ENCODE assay signal across 8 mouse cellular contexts in the genomic region with DNA sequence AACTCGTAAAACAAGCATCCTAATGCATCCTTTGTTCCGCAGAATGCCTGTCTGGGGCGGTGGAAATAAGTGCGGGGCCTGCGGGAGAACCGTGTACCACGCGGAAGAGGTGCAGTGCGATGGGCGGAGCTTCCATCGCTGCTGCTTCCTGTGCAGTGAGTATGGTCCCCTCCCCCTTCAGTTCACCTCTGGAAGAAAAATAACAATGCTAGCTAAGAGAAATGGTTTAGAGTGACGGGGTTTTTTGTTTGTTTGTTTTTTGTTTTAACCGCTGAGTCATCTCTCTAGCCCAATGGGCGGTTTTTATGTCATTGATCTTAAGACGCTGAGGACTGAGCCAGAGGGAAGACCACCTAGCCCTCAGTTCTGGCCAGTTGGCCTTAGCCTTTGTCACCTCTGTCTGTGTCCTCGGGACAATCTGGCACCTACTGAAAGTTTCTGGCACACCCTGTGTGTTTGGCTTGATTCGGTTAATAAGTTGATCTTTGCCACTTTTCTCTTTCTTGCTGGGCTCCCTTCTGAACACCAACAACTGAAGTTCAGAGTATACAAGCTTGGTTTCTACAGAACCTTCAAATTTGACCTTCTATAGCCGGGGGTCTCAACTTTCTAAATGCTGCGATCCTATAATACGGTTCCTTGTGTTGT. TPM values are rescaled to one million over a fixed set of nuclear protein-coding genes. Genes with fewer than 3 reads are reported as not detected.
DNase-seq lines count a peak whose midpoint lies in the region; ATAC-seq lines count a peak whose summit lies in the region.

No protein-coding gene starts in this region.

- no peaks in the 10 kb centered on the region for H3K9me3 ChIP-seq in forebrain, embryonic 11.5 days (ENCODE audit: control insufficient read depth, low read length)
- no peaks in the 10 kb centered on the region for H3K9me3 ChIP-seq in midbrain, embryonic 11.5 days (ENCODE audit: control insufficient read depth, low read length)

- no peaks in the 10 kb centered on the region for H3K36me3 ChIP-seq in forebrain, embryonic 11.5 days (ENCODE audit: control insufficient read depth, insufficient read depth, low read length)
- no peaks in the 10 kb centered on the region for H3K36me3 ChIP-seq in midbrain, embryonic 11.5 days (ENCODE audit: control insufficient read depth, insufficient read depth, low read length)

- peak overlapping the region; percentile 31; the same call in 1 of the 2 replicates for H3K4me2 ChIP-seq in forebrain, embryonic 11.5 days (ENCODE audit: low read depth, low read length, severe bottlenecking)
- no peak overlapping the region for H3K4me2 ChIP-seq in midbrain, embryonic 11.5 days

- H3K4me1 ChIP-seq in forebrain, embryonic 11.5 days (replicated peaks; ENCODE audit: control insufficient read depth, insufficient read depth, low read length): peaks cover 7% of the 10 kb centered on the region; the same call in 1 of the 2 replicates
- peaks cover 15% of the 10 kb centered on the region for H3K4me1 ChIP-seq in midbrain, embryonic 11.5 days (ENCODE audit: control insufficient read depth, insufficient read depth, low read length)

- no peak overlapping the region; the same call in 1 of the 2 replicates for H3K4me3 ChIP-seq in forebrain, embryonic 11.5 days (ENCODE audit: low read depth, low read length)
- no peak overlapping the region for H3K4me3 ChIP-seq in midbrain, embryonic 11.5 days (ENCODE audit: low read depth, low read length)

- no peaks in the 10 kb centered on the region for H3K27me3 ChIP-seq in forebrain, embryonic 11.5 days (ENCODE audit: control insufficient read depth, insufficient read depth, low read length)
- H3K27me3 ChIP-seq in midbrain, embryonic 11.5 days (ENCODE audit: control insufficient read depth, insufficient read depth, low read length): no peaks in the 10 kb centered on the region

- WGBS in forebrain, embryonic 11.5 days: 58% methylated on average over 20 of the region's 20 CpGs
- 63% methylated on average over 20 of the region's 20 CpGs for WGBS in midbrain, embryonic 11.5 days

- peak overlapping the region; percentile 33; the same call in 1 of the 2 replicates for H3K9ac ChIP-seq in forebrain, embryonic 11.5 days (ENCODE audit: low read length)
- H3K9ac ChIP-seq in midbrain, embryonic 11.5 days (ENCODE audit: low read length): no peak overlapping the region; the same call in 1 of the 2 replicates

- peak overlapping the region; percentile 75 for H3K27ac ChIP-seq in forebrain, embryonic 11.5 days (ENCODE audit: low read depth, low read length)
- H3K27ac ChIP-seq in midbrain, embryonic 11.5 days (ENCODE audit: low read depth, low read length): peak overlapping the region; percentile 41; the same call in 1 of the 2 replicates

- ATAC-seq in forebrain, embryonic 11.5 days (replicated peaks; ENCODE audit: low FRiP score): peak; percentile 81
- peak; percentile 72; the same call in 1 of the 2 replicates for ATAC-seq in midbrain, embryonic 11.5 days (ENCODE audit: low FRiP score)

- peak; percentile 17 for DNase-seq in spleen, adult 12 weeks (ENCODE audit: low spot score)
- DNase-seq in spleen, postnatal 14 days (ENCODE audit: low spot score in 2 of 2): no peak
- DNase-seq in forebrain, embryonic 11.5 days (ENCODE audit: low spot score): peak; percentile 70
- DNase-seq in kidney, postnatal 4 days: peak; percentile 33 to 61
- DNase-seq in midbrain, embryonic 11.5 days (ENCODE audit: low spot score, missing footprints): peak; percentile 91
- peak; percentile 19 to 44 for DNase-seq in thymus, adult 18-20 months
- DNase-seq in adipocyte (ENCODE audit: low spot score): no peak
- no peak for DNase-seq in cerebellum, adult 18-20 months

RNA-seq across cellular contexts. Expression of a gene that starts 12.4 kb away (rescaled TPM):
- polyA plus RNA-seq in forebrain, embryonic 11.5 days (2014; fragmentation: Nextera tagmentation; extraction: Ambion mirVana): 169 and 173 TPM in 2 replicates
- polyA plus RNA-seq in midbrain, embryonic 11.5 days (2014; fragmentation: Nextera tagmentation; extraction: Ambion mirVana): 165 and 166 TPM in 2 replicates

Comparison
In these comparisons a context has a peak if more than half of its experiments do, and no peak if none do; other contexts are left out.
1. DNase-seq: peak in spleen, adult 12 weeks (single experiment), forebrain, embryonic 11.5 days (single experiment), kidney, postnatal 4 days (2 of 2), midbrain, embryonic 11.5 days (single experiment) and thymus, adult 18-20 months (2 of 2); none in spleen, postnatal 14 days (0 of 2), adipocyte (single experiment) and cerebellum, adult 18-20 months (0 of 2).